Mouse (Mus musculus): Measurements from ENCODE around the gene Ppp2r5a. TPM values are rescaled to one million over a fixed set of nuclear protein-coding genes. Genes with fewer than 3 reads are reported as not detected.

Ppp2r5a gene
- 27.3 and 34.6 TPM in 2 replicates for polyA plus RNA-seq (2014; fragmentation: Nextera tagmentation; extraction: Ambion mirVana)

DNA sequence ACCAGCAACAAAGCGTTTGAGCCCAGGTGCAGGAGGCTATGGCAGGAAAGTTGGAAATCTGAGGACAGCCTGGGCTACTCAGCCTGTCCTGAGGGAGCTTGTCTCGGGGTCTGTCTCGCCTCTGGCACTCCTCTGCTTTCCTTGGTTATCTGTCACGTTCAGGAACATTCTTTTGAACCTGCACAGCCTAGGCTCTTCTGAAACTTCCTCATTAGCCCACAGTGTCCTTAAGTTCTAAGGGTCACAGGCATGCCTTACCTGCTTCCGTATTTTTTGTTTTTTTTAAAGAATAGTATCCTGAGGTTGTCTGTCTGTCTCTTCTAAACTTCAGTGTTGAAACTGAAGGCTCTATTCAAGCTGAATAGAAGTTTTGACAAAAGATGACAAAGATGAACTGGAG, at the start of gene Ppp2r5a:
Gene Ppp2r5a (minus strand): TSS at position 199 of the 400 bp plus-strand sequence.
- no peak for DNase-seq (ENCODE audit: low spot score)
- Histone ChIP-seq H3K4me1 (ENCODE audit: control insufficient read depth, insufficient read depth, low read length) (no peaks in the 10 kb centered on the region), H3K36me3 (ENCODE audit: control insufficient read depth, insufficient read depth, low read length) (no peaks in the 10 kb centered on the region), H3K9ac (ENCODE audit: low read depth, low read length) (no peak within 1 kb of the TSS), H3K4me3 (ENCODE audit: low read depth, low read length) (no peak within 1 kb of the TSS), H3K27ac (replicated peaks; ENCODE audit: low read depth, low read length) (no peak within 1 kb of the TSS), H3K27me3 (replicated peaks; ENCODE audit: control insufficient read depth, insufficient read depth, low read length) (no peaks in the 10 kb centered on the region), H3K4me2 (ENCODE audit: low read depth, low read length) (no peak within 1 kb of the TSS), H3K9me3 (ENCODE audit: control insufficient read depth, low read length) (no peaks in the 10 kb centered on the region)
- WGBS: 61% methylated on average over 5 of the region's 5 CpGs
- ATAC-seq (ENCODE audit: low read depth): no peak

- no peaks in the 10 kb centered on the region for H3K36me3 ChIP-seq (ENCODE audit: control insufficient read depth, insufficient read depth, low read length)
- no peak overlapping the region for H3K4me3 ChIP-seq (ENCODE audit: low read depth, low read length)
- H3K4me1 ChIP-seq (ENCODE audit: control insufficient read depth, insufficient read depth, low read length): peaks cover 7% of the 10 kb centered on the region; the same call in 1 of the 2 replicates
- H3K4me2 ChIP-seq (ENCODE audit: low read depth, low read length): no peak overlapping the region
- no peak for ATAC-seq (ENCODE audit: low read depth)
- no peaks in the 10 kb centered on the region for H3K9me3 ChIP-seq (ENCODE audit: control insufficient read depth, low read length)
- no peaks in the 10 kb centered on the region for H3K27me3 ChIP-seq (replicated peaks; ENCODE audit: control insufficient read depth, insufficient read depth, low read length)
- no peak overlapping the region for H3K27ac ChIP-seq (replicated peaks; ENCODE audit: low read depth, low read length)
- H3K9ac ChIP-seq (ENCODE audit: low read depth, low read length): no peak overlapping the region
- DNase-seq (ENCODE audit: low spot score): no peak
- 75% methylated on average over 5 of the region's 5 CpGs for WGBS
Observed at GRCm38 (mm10) chr1:191450614-191451013, 47.5 kb upstream of the Ppp2r5a start.

DNA sequence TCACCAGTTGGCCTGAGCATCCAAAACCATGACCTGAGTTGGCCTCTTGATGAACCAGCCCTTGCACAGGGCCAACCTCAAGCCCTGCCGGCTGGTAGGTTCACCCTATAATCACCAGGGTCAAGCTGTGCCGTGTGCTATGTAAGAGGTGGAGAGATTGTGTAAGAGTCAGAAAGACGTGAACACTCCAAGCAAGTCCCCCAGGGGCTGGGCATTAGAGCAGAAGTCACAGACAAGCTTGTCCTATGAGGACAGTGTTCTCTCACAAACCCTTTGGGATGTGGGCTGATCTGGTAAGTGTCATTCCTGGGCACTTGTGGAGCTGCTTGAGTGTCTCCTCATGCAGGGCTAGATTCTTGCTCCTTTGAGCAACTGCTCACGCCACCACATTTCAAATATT, 46.5 kb upstream of the Ppp2r5a start:
- H3K9ac ChIP-seq (ENCODE audit: low read depth, low read length): no peak overlapping the region
- no peaks in the 10 kb centered on the region for H3K27me3 ChIP-seq (replicated peaks; ENCODE audit: control insufficient read depth, insufficient read depth, low read length)
- 63% methylated on average over 4 of the region's 4 CpGs for WGBS
- no peak overlapping the region for H3K4me3 ChIP-seq (ENCODE audit: low read depth, low read length)
- peaks cover 3% of the 10 kb centered on the region; the same call in 1 of the 2 replicates for H3K4me1 ChIP-seq (ENCODE audit: control insufficient read depth, insufficient read depth, low read length)
- ATAC-seq (ENCODE audit: low read depth) (no peak), DNase-seq (ENCODE audit: low spot score) (no peak)
- H3K27ac ChIP-seq (replicated peaks; ENCODE audit: low read depth, low read length): no peak overlapping the region
- H3K36me3 ChIP-seq (ENCODE audit: control insufficient read depth, insufficient read depth, low read length): no peaks in the 10 kb centered on the region
- H3K9me3 ChIP-seq (ENCODE audit: control insufficient read depth, low read length): no peaks in the 10 kb centered on the region
- no peak overlapping the region for H3K4me2 ChIP-seq (ENCODE audit: low read depth, low read length)

DNA sequence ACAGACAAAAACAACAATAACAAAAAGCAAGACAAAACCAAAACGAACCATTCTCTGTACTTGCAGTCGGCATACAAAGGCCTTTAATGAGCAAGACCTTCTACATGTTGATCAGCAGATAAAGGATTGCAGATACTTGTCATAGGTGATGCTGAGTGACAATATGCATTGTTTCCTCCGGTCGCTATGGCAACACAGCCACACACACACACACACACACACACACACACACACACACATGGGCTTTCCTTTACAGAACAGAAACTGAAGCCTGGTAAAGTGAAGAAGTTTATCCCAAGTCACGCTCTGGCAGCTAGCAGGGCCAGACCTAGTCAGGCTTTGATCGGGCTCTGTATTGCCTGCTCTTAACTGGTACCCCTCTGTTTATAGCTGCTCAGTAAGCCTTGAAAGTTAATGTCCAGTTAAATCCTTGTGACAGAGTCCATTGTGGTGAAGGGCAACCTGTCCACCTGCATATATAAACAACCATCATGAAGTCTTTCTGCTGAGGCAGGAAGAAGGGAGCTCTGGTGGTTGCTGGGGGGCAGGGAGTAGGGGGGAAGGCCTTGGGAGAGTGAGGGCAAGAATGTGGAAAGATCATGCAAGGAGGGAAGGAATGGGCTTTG, 44.4 kb upstream of the Ppp2r5a start:
- Histone ChIP-seq H3K9me3 (ENCODE audit: control insufficient read depth, low read length) (no peaks in the 10 kb centered on the region), H3K9ac (ENCODE audit: low read depth, low read length) (no peak overlapping the region), H3K4me2 (ENCODE audit: low read depth, low read length) (no peak overlapping the region), H3K4me3 (ENCODE audit: low read depth, low read length) (no peak overlapping the region), H3K4me1 (ENCODE audit: control insufficient read depth, insufficient read depth, low read length) (no peaks in the 10 kb centered on the region), H3K27ac (replicated peaks; ENCODE audit: low read depth, low read length) (no peak overlapping the region), H3K27me3 (replicated peaks; ENCODE audit: control insufficient read depth, insufficient read depth, low read length) (no peaks in the 10 kb centered on the region), H3K36me3 (ENCODE audit: control insufficient read depth, insufficient read depth, low read length) (no peaks in the 10 kb centered on the region)
- 89% methylated on average over 6 of the region's 6 CpGs for WGBS
- no peak for DNase-seq (ENCODE audit: low spot score)
- no peak for ATAC-seq (ENCODE audit: low read depth)

DNA sequence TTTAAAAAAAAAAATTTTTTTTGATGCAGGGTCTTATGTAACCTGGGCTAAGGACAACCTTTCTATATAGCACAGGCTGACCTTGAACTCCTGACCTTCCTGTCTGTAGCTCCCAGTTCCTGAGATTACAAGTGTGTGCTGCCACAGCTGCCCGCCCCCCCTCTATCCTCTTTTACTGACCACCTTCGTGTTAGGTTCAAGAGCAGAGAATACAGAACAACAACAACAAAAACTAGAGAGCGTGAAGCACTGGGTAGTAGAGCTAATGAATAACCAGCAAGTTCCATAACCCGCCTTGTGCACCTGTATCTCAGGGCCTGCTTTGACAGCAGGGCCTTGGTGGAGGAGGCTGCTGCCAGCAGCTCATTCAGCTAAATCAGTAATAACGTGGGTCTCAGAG, 43.2 kb upstream of the Ppp2r5a start:
- Histone ChIP-seq H3K9me3 (ENCODE audit: control insufficient read depth, low read length) (no peaks in the 10 kb centered on the region), H3K27ac (replicated peaks; ENCODE audit: low read depth, low read length) (no peak overlapping the region), H3K27me3 (replicated peaks; ENCODE audit: control insufficient read depth, insufficient read depth, low read length) (no peaks in the 10 kb centered on the region), H3K4me3 (ENCODE audit: low read depth, low read length) (no peak overlapping the region), H3K9ac (ENCODE audit: low read depth, low read length) (no peak overlapping the region), H3K4me1 (ENCODE audit: control insufficient read depth, insufficient read depth, low read length) (no peaks in the 10 kb centered on the region), H3K4me2 (ENCODE audit: low read depth, low read length) (no peak overlapping the region), H3K36me3 (ENCODE audit: control insufficient read depth, insufficient read depth, low read length) (no peaks in the 10 kb centered on the region)
- 79% methylated on average over 5 of the region's 5 CpGs for WGBS
- DNase-seq (ENCODE audit: low spot score) (no peak), ATAC-seq (ENCODE audit: low read depth) (no peak)

GRCm38 (mm10) chr1:191445831-191446258, 42.8 kb upstream of the Ppp2r5a start:
- WGBS: 66% methylated on average over 9 of the region's 9 CpGs
- H3K27ac ChIP-seq (replicated peaks; ENCODE audit: low read depth, low read length): no peak overlapping the region
- no peaks in the 10 kb centered on the region for H3K4me1 ChIP-seq (ENCODE audit: control insufficient read depth, insufficient read depth, low read length)
- H3K36me3 ChIP-seq (ENCODE audit: control insufficient read depth, insufficient read depth, low read length): no peaks in the 10 kb centered on the region
- H3K9me3 ChIP-seq (ENCODE audit: control insufficient read depth, low read length): no peaks in the 10 kb centered on the region
- H3K4me2 ChIP-seq (ENCODE audit: low read depth, low read length): no peak overlapping the region
- H3K4me3 ChIP-seq (ENCODE audit: low read depth, low read length): no peak overlapping the region
- ATAC-seq (ENCODE audit: low read depth) (no peak), DNase-seq (ENCODE audit: low spot score) (no peak)
- no peak overlapping the region for H3K9ac ChIP-seq (ENCODE audit: low read depth, low read length)
- no peaks in the 10 kb centered on the region for H3K27me3 ChIP-seq (replicated peaks; ENCODE audit: control insufficient read depth, insufficient read depth, low read length)

DNA sequence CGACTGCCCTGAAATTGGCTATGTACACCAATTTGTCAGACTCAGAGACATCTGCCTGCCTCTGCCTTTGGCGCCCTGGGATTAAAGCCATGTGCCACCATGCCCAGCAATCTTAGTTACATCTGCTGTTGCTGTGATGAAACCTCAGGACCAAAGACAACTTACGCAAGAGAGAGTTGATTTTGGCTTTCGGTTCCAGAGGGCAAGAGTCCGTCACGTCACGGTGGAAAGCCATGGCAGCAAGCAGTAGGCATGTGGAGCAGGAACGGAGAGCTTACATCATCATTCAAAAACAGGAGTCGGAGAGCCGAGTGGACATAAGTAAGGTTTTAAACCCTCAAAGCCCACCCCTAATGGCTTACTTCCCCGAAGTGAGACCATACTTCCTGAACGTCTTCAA, 42.3 kb upstream of the Ppp2r5a start:
- DNase-seq (ENCODE audit: low spot score) (no peak), ATAC-seq (ENCODE audit: low read depth) (no peak)
- Histone ChIP-seq H3K27ac (replicated peaks; ENCODE audit: low read depth, low read length) (no peak overlapping the region), H3K4me2 (ENCODE audit: low read depth, low read length) (no peak overlapping the region), H3K27me3 (replicated peaks; ENCODE audit: control insufficient read depth, insufficient read depth, low read length) (no peaks in the 10 kb centered on the region), H3K9me3 (ENCODE audit: control insufficient read depth, low read length) (no peaks in the 10 kb centered on the region), H3K9ac (ENCODE audit: low read depth, low read length) (no peak overlapping the region), H3K4me1 (ENCODE audit: control insufficient read depth, insufficient read depth, low read length) (no peaks in the 10 kb centered on the region), H3K36me3 (ENCODE audit: control insufficient read depth, insufficient read depth, low read length) (no peaks in the 10 kb centered on the region), H3K4me3 (ENCODE audit: low read depth, low read length) (no peak overlapping the region)
- 81% methylated on average over 12 of the region's 12 CpGs for WGBS

GRCm38 (mm10) chr1:191444467-191444866, 41.4 kb upstream of the Ppp2r5a start:
- no peaks in the 10 kb centered on the region for H3K9me3 ChIP-seq (ENCODE audit: control insufficient read depth, low read length)
- no peaks in the 10 kb centered on the region for H3K4me1 ChIP-seq (ENCODE audit: control insufficient read depth, insufficient read depth, low read length)
- no peak overlapping the region for H3K4me2 ChIP-seq (ENCODE audit: low read depth, low read length)
- H3K9ac ChIP-seq (ENCODE audit: low read depth, low read length): no peak overlapping the region
- no peaks in the 10 kb centered on the region for H3K27me3 ChIP-seq (replicated peaks; ENCODE audit: control insufficient read depth, insufficient read depth, low read length)
- H3K4me3 ChIP-seq (ENCODE audit: low read depth, low read length): no peak overlapping the region
- H3K36me3 ChIP-seq (ENCODE audit: control insufficient read depth, insufficient read depth, low read length): no peaks in the 10 kb centered on the region
- DNase-seq (ENCODE audit: low spot score) (no peak), ATAC-seq (ENCODE audit: low read depth) (no peak)
- WGBS: 93% methylated on average over 1 of the region's 1 CpGs
- H3K27ac ChIP-seq (replicated peaks; ENCODE audit: low read depth, low read length): no peak overlapping the region

DNA sequence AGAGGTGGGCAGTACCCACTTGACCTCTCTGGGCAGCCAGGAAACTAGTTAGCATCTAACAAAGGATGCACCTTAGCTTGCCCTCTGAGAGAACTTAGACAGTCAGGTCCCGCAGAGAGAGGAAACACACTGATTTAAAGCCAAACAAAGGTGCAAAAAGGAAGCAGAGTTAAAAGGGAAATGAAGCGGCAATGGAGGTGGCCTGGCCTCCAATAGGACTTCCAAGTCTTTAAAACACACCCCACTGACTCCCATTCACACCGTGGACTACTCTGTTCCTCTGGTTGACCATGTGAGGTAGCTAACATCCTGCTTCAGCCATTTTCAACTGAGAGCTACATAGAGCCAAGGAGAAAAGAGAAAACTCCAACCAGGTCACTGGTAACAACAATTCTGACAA, 35.9 kb upstream of the Ppp2r5a start:
- 61% methylated on average over 3 of the region's 3 CpGs for WGBS

More for the DNA sequence above, 35.9 kb upstream of the Ppp2r5a start:
- Histone ChIP-seq H3K4me2 (ENCODE audit: low read depth, low read length) (no peak overlapping the region), H3K9ac (ENCODE audit: low read depth, low read length) (no peak overlapping the region), H3K9me3 (ENCODE audit: control insufficient read depth, low read length) (no peaks in the 10 kb centered on the region), H3K4me3 (ENCODE audit: low read depth, low read length) (no peak overlapping the region), H3K27ac (replicated peaks; ENCODE audit: low read depth, low read length) (no peak overlapping the region), H3K4me1 (ENCODE audit: control insufficient read depth, insufficient read depth, low read length) (peaks cover 5% of the 10 kb centered on the region; the same call in 1 of the 2 replicates), H3K36me3 (ENCODE audit: control insufficient read depth, insufficient read depth, low read length) (no peaks in the 10 kb centered on the region), H3K27me3 (replicated peaks; ENCODE audit: control insufficient read depth, insufficient read depth, low read length) (no peaks in the 10 kb centered on the region)
- DNase-seq (ENCODE audit: low spot score) (no peak), ATAC-seq (ENCODE audit: low read depth) (no peak)
